Mouse (Mus musculus) midbrain, embryonic 11.5 days (tissue): Measurements from ENCODE around the gene Ttpal. TPM values are rescaled to one million over a fixed set of nuclear protein-coding genes. Genes with fewer than 3 reads are reported as not detected.

ENCODE experiments used
- ATAC-seq: fragments of 200-750 bp; cut with Nextera tagmentation; 2 replicates; pipeline ENCODE4 v1.8.0; 2017; ENCODE audit warnings: moderate TSS enrichment, moderate library complexity; ENCODE audit not compliant: low FRiP score
- DNase-seq: peaks from one replicate; pipeline ENCODE4 v3.0.0; 2015; ENCODE audit warnings: low spot score; ENCODE audit errors: missing footprints
- H3K27ac ChIP-seq: fragments of 300-500 bp; sonication (generic); 2 replicates; pipeline ENCODE4 v1.5.1; 2014; ENCODE audit warnings: low read depth, low read length
- H3K27me3 ChIP-seq: fragments of 300-500 bp; sonication (generic); 2 replicates; pipeline ENCODE4 v1.6.1; 2014; ENCODE audit warnings: mild to moderate bottlenecking, low read length, moderate library complexity, mixed read lengths; ENCODE audit not compliant: control insufficient read depth, insufficient read depth
- H3K36me3 ChIP-seq: fragments of 300-500 bp; sonication (generic); 2 replicates; pipeline ENCODE4 v1.6.1; 2014; ENCODE audit warnings: mild to moderate bottlenecking, low read length, moderate library complexity, mixed read lengths; ENCODE audit not compliant: control insufficient read depth, insufficient read depth
- H3K4me1 ChIP-seq: fragments of 300-500 bp; sonication (generic); 2 replicates; pipeline ENCODE4 v1.6.1; 2014; ENCODE audit warnings: low read length; ENCODE audit not compliant: control insufficient read depth, insufficient read depth
- H3K4me2 ChIP-seq: fragments of 300-500 bp; sonication (generic); 2 replicates; pipeline ENCODE4 v1.6.1; 2014; ENCODE audit warnings: mild to moderate bottlenecking, moderate library complexity
- H3K4me3 ChIP-seq: fragments of 300-500 bp; sonication (generic); 2 replicates; pipeline ENCODE4 v1.5.1; 2014; ENCODE audit warnings: low read depth, low read length
- H3K9ac ChIP-seq: fragments of 300-500 bp; sonication (generic); 2 replicates; pipeline ENCODE4 v1.6.1; 2014; ENCODE audit warnings: low read length
- H3K9me3 ChIP-seq: fragments of 300-500 bp; sonication (generic); 2 replicates; pipeline ENCODE4 v1.6.1; 2016; ENCODE audit warnings: low read length; ENCODE audit not compliant: control insufficient read depth
- WGBS: fragments of 180-500 bp; shearing (Covaris S2); extraction: QIAGEN DNeasy Blood & Tissue Kit; methylation state at CpG from one replicate; pipeline ENCODE4 v1.1.7; 2014; 5-methylcytosine and 5-hydroxymethylcytosine counted together
- polyA plus RNA-seq: library from polyadenylated mRNA; unstranded; fragments of >200 nt; fragmentation: Nextera tagmentation; extraction: Ambion mirVana; gene quantifications from 2 replicates; pipeline ENCODE4 v1.2.1, GENCODE M21; 2014

Gene Ttpal
- polyA plus RNA-seq, 1 experiment from 2014 or later: 39.9 TPM

GRCm38 (mm10) chr2:163564646-163565045, 37.5 kb upstream of the Ttpal start:
- Histone ChIP-seq H3K36me3 (no peaks in the 10 kb centered on the region), H3K27ac (no peak overlapping the region), H3K9me3 (no peaks in the 10 kb centered on the region), H3K9ac (no peak overlapping the region), H3K4me1 (no peaks in the 10 kb centered on the region), H3K4me2 (no peak overlapping the region), H3K4me3 (no peak overlapping the region), H3K27me3 (no peaks in the 10 kb centered on the region)
- no peak for DNase-seq
- no peak for ATAC-seq
- 37% methylated on average over 8 of the region's 8 CpGs for WGBS

DNA sequence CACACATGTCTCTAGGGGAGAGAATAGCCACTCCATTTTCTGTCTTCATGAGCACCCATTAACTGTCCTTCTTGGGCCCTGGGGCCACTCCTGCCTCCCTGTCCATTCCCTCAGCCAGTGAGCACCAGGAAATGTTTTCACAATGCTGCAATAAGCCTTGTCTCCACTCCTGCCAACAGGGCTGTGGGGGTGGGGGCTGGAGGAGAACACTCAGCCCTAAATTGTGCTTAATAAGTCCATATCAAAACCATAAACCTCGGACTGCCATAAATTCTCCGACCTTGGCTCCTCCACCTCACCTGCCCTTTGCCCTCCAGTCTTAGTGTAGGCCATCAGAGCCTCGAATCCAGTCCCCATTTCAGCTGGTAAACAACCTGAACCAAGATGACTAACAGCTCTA, 27.8 kb upstream of the Ttpal start:
- no peak for ATAC-seq
- Histone ChIP-seq H3K4me1 (no peaks in the 10 kb centered on the region), H3K27me3 (no peaks in the 10 kb centered on the region), H3K4me3 (no peak overlapping the region), H3K4me2 (no peak overlapping the region), H3K9me3 (no peaks in the 10 kb centered on the region), H3K27ac (no peak overlapping the region), H3K36me3 (no peaks in the 10 kb centered on the region), H3K9ac (no peak overlapping the region)
- no peak for DNase-seq
- WGBS: 78% methylated on average over 3 of the region's 3 CpGs

GRCm38 (mm10) chr2:163575248-163575647, 26.9 kb upstream of the Ttpal start:
- 54% methylated on average over 11 of the region's 11 CpGs for WGBS

GRCm38 (mm10) chr2:163577986-163578385, 24.1 kb upstream of the Ttpal start:
- H3K4me1 ChIP-seq: no peaks in the 10 kb centered on the region
- H3K9ac ChIP-seq: no peak overlapping the region
- H3K36me3 ChIP-seq: no peaks in the 10 kb centered on the region
- WGBS: 94% methylated on average over 2 of the region's 2 CpGs
- H3K4me3 ChIP-seq: no peak overlapping the region
- no peak overlapping the region for H3K27ac ChIP-seq
- no peak for ATAC-seq
- H3K9me3 ChIP-seq: no peaks in the 10 kb centered on the region
- H3K4me2 ChIP-seq: no peak overlapping the region
- no peaks in the 10 kb centered on the region for H3K27me3 ChIP-seq
- peak; percentile 37 for DNase-seq

More at GRCm38 (mm10) chr2:163575248-163575647, 26.9 kb upstream of the Ttpal start:
- Histone ChIP-seq H3K27me3 (no peaks in the 10 kb centered on the region), H3K9me3 (no peaks in the 10 kb centered on the region), H3K4me2 (no peak overlapping the region), H3K4me1 (no peaks in the 10 kb centered on the region), H3K36me3 (no peaks in the 10 kb centered on the region), H3K27ac (no peak overlapping the region), H3K9ac (no peak overlapping the region), H3K4me3 (no peak overlapping the region)
- ATAC-seq (no peak), DNase-seq (no peak)

GRCm38 (mm10) chr2:163580069-163580945, 21.8 kb upstream of the Ttpal start:
- no peak for ATAC-seq
- Histone ChIP-seq H3K4me3 (no peak overlapping the region), H3K4me2 (no peak overlapping the region), H3K4me1 (no peaks in the 10 kb centered on the region), H3K27me3 (no peaks in the 10 kb centered on the region), H3K9ac (no peak overlapping the region), H3K27ac (no peak overlapping the region), H3K36me3 (no peaks in the 10 kb centered on the region), H3K9me3 (no peaks in the 10 kb centered on the region)
- 88% methylated on average over 13 of the region's 13 CpGs for WGBS
- peak; percentile 12 for DNase-seq

- no peak overlapping the region for H3K9ac ChIP-seq
- ATAC-seq: no peak
- no peak overlapping the region for H3K27ac ChIP-seq
- DNase-seq: peak; percentile 62
- 92% methylated on average over 10 of the region's 10 CpGs for WGBS
- H3K36me3 ChIP-seq: no peaks in the 10 kb centered on the region
- H3K9me3 ChIP-seq: no peaks in the 10 kb centered on the region
- H3K4me3 ChIP-seq: no peak overlapping the region
- no peak overlapping the region for H3K4me2 ChIP-seq
- H3K4me1 ChIP-seq: no peaks in the 10 kb centered on the region
- no peaks in the 10 kb centered on the region for H3K27me3 ChIP-seq
Observed at GRCm38 (mm10) chr2:163583226-163584087, 18.7 kb upstream of the Ttpal start.

- Histone ChIP-seq H3K27ac (no peak overlapping the region), H3K9ac (no peak overlapping the region), H3K4me1 (no peaks in the 10 kb centered on the region), H3K4me3 (no peak overlapping the region), H3K9me3 (no peaks in the 10 kb centered on the region), H3K36me3 (no peaks in the 10 kb centered on the region), H3K27me3 (no peaks in the 10 kb centered on the region), H3K4me2 (no peak overlapping the region)
- ATAC-seq (no peak), DNase-seq (peak; percentile 12)
- WGBS: 88% methylated on average over 10 of the region's 10 CpGs
Observed at GRCm38 (mm10) chr2:163584088-163584426, 18.1 kb upstream of the Ttpal start.

DNA sequence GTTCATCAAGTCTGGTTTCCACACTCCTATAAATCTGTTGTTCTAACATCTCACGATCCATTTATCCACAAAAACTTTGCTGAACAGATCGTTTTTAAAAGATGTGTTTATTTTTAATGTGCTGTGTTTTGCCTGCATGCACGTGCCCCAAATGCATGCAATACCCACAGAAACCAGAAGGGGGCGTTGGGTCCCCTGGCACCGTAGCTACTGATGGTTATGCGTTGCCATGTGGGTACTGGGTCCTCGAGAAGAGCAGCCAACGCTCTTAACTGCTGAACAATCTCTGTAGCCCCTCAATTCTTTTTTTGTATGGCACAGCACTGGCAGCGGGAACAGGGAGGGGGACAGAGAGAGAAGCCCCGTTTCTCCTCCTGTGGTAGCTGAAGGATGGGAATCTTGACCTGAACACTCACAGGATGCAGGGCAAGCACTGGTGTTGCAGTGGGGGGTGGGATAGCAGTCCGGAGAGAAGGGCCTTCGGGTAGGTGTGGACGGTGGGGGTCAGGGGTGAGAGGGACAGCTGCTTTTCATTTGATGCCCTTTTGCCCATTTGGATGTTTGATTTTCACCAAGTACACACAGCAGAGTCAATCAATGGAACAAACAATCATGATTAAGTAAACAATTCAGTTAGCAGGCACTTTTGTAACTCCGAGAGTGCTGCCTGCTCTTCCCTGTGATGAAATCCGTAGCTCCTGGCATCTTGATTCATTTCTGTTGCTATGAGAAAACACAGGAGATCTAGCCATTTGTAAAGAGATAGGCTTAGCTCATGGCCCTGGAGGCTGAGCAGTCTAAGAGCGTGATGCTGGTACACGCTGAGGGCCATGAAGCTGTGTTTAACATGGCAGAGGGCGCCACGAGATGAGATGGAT, 15.5 kb upstream of the Ttpal start:
- no peak overlapping the region for H3K4me3 ChIP-seq
- 44% methylated on average over 19 of the region's 19 CpGs for WGBS
- H3K4me2 ChIP-seq: no peak overlapping the region
- ATAC-seq (no peak), DNase-seq (peak; percentile 96)
- no peak overlapping the region for H3K9ac ChIP-seq
- no peaks in the 10 kb centered on the region for H3K27me3 ChIP-seq
- H3K9me3 ChIP-seq: no peaks in the 10 kb centered on the region
- no peaks in the 10 kb centered on the region for H3K4me1 ChIP-seq
- H3K27ac ChIP-seq: no peak overlapping the region
- no peaks in the 10 kb centered on the region for H3K36me3 ChIP-seq
